Mouse (Mus musculus): ENCODE data around the gene Gnai2.

DNA sequence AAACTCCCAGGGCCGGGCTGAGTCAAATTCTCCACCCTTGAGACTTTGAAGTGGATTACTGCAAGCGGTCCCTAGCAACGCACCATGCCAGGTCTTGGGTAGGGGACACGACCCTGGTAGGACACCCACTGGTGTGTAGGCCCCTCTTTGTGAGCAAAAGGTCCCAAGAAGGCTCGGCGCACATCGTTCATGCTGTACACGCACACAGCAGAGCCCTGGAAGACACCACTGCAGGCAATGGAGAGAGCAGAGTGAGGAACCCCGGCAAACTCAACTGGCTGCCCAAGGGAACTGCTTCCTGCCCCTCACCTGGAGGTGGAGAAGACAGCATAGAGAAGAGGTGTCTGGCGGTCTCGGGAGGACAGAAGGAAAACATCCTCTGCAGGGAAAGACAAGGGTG is 33.9 kb downstream of the Gnai2 start:
- TF ChIP-seq CTCF (IDR thresholded peaks at IDR 0.05; ENCODE audit: borderline replicate concordance, insufficient read depth, low read depth, low read length), result no peak
- TF ChIP-seq POLR2A (IDR thresholded peaks at IDR 0.05; ENCODE audit: borderline replicate concordance, insufficient read depth, low read length), result no peak

Data from cerebellum, adult 2 months (tissue).